Mouse (Mus musculus) C2C12 (cell line): Measurements from ENCODE around the gene Zbtb18. TPM values are rescaled to one million over a fixed set of nuclear protein-coding genes. Genes with fewer than 3 reads are reported as not detected.

ENCODE experiments used
- H3K27me3 ChIP-seq: one replicate; pipeline ENCODE4 v1.6.1; 2011; ENCODE audit not compliant: control insufficient read depth, insufficient read depth, insufficient read length
- H3K36me3 ChIP-seq: one replicate; pipeline ENCODE4 v1.6.1; 2011; ENCODE audit not compliant: control insufficient read depth, insufficient read depth
- H3K4me3 ChIP-seq: one replicate; pipeline ENCODE4 v1.5.1; 2011; ENCODE audit warnings: mild to moderate bottlenecking, control low read depth; ENCODE audit not compliant: poor library complexity, insufficient read depth, severe bottlenecking
- H3K79me2 ChIP-seq: one replicate; pipeline ENCODE4 v1.6.1; 2011; ENCODE audit not compliant: control insufficient read depth, insufficient read depth
- H3K79me3 ChIP-seq: one replicate; pipeline ENCODE4 v1.6.1; 2011; ENCODE audit warnings: low read depth, control low read depth
- H3ac ChIP-seq: one replicate; pipeline ENCODE3; 2011; ENCODE audit warnings: low read depth; ENCODE audit not compliant: control insufficient read depth, insufficient read length
- CEBPB ChIP-seq: IDR thresholded peaks from one replicate; pipeline ENCODE4 v1.6.1; 2011; ENCODE audit warnings: low read depth, mild to moderate bottlenecking, control low read depth, moderate library complexity
- CTCF ChIP-seq: IDR thresholded peaks from one replicate; pipeline ENCODE4 v1.5.1; 2011; ENCODE audit not compliant: control insufficient read depth, insufficient read depth, insufficient read length
- FOSL1 ChIP-seq: IDR thresholded peaks from one replicate; pipeline ENCODE4 v1.8.0; 2011; ENCODE audit warnings: mild to moderate bottlenecking, low read length; ENCODE audit not compliant: poor library complexity, insufficient read depth, severe bottlenecking
- MAX ChIP-seq: IDR thresholded peaks from one replicate; pipeline ENCODE4 v1.6.1; 2011; ENCODE audit warnings: mild to moderate bottlenecking, control low read depth
- MYOD1 ChIP-seq: IDR thresholded peaks from one replicate; pipeline ENCODE4 v1.6.1; 2011; ENCODE audit warnings: low read depth; ENCODE audit not compliant: control insufficient read depth, insufficient read length
- MYOG ChIP-seq: IDR thresholded peaks from one replicate; pipeline ENCODE4 v1.6.1; 2011; ENCODE audit not compliant: control insufficient read depth, insufficient read length; ENCODE audit errors: extremely low read depth
- USF1 ChIP-seq: IDR thresholded peaks from one replicate; pipeline ENCODE4 v1.6.1; 2011; ENCODE audit warnings: low read depth, mild to moderate bottlenecking, control low read depth, moderate library complexity
- polyA plus RNA-seq: library from polyadenylated mRNA; unstranded; fragments of >200 nt; fragmentation: generic; extraction: Trizol; gene quantifications from one replicate; pipeline ENCODE4 v1.2.1, GENCODE M21; 2012; ENCODE audit warnings: missing spikeins

Zbtb18 gene
- polyA plus RNA-seq, 1 experiment, result 7.5 TPM

GRCm38 (mm10) chr1:177411359-177412358, 30.5 kb upstream of the Zbtb18 start:
- Histone ChIP-seq H3K79me3 (no peaks in the 10 kb centered on the region), H3K27me3 (peaks cover 4% of the 10 kb centered on the region), H3K36me3 (no peaks in the 10 kb centered on the region), H3K79me2 (no peaks in the 10 kb centered on the region), H3K4me3 (no peak overlapping the region), H3ac (no peak overlapping the region)
- no peak for TF ChIP-seq FOSL1
- no peak for TF ChIP-seq CTCF
- TF ChIP-seq USF1, result no peak
- no peak for TF ChIP-seq MAX
- TF ChIP-seq MYOG, result no peak
- no peak for TF ChIP-seq CEBPB

- no peak overlapping the region for H3K4me3 ChIP-seq
- no peak overlapping the region for H3ac ChIP-seq
- TF ChIP-seq MAX (no peak), MYOD1 (no peak), MYOG (no peak), CTCF (no peak), CEBPB (no peak), FOSL1 (no peak), USF1 (no peak)
- H3K36me3 ChIP-seq, result no peaks in the 10 kb centered on the region
- peaks cover 15% of the 10 kb centered on the region for H3K27me3 ChIP-seq
- no peaks in the 10 kb centered on the region for H3K79me2 ChIP-seq
- H3K79me3 ChIP-seq, result no peaks in the 10 kb centered on the region
Measured at GRCm38 (mm10) chr1:177419331-177419730, 22.8 kb upstream of the Zbtb18 start.

- Histone ChIP-seq H3K27me3 (peaks cover 15% of the 10 kb centered on the region), H3K79me3 (no peaks in the 10 kb centered on the region), H3K36me3 (no peaks in the 10 kb centered on the region), H3K79me2 (no peaks in the 10 kb centered on the region), H3K4me3 (no peak overlapping the region), H3ac (no peak overlapping the region)
- TF ChIP-seq FOSL1, result no peak
- no peak for TF ChIP-seq MAX
- no peak for TF ChIP-seq MYOG
Measured at GRCm38 (mm10) chr1:177420126-177420525, 22.0 kb upstream of the Zbtb18 start.

- Histone ChIP-seq H3ac (no peak overlapping the region), H3K36me3 (no peaks in the 10 kb centered on the region), H3K27me3 (no peaks in the 10 kb centered on the region), H3K79me3 (no peaks in the 10 kb centered on the region), H3K79me2 (no peaks in the 10 kb centered on the region), H3K4me3 (no peak overlapping the region)
- TF ChIP-seq MYOG, result no peak
- TF ChIP-seq CTCF, result no peak
- TF ChIP-seq CEBPB, result no peak
- TF ChIP-seq MAX, result no peak
- no peak for TF ChIP-seq MYOD1
- no peak for TF ChIP-seq USF1
- TF ChIP-seq FOSL1, result no peak
Measured at GRCm38 (mm10) chr1:177427862-177428261, 14.3 kb upstream of the Zbtb18 start.

GRCm38 (mm10) chr1:177428338-177428737, 13.8 kb upstream of the Zbtb18 start:
- H3K4me3 ChIP-seq, result no peak overlapping the region

GRCm38 (mm10) chr1:177429067-177429466, 13.1 kb upstream of the Zbtb18 start:
- Histone ChIP-seq H3K4me3 (no peak overlapping the region), H3K79me3 (no peaks in the 10 kb centered on the region), H3K27me3 (no peaks in the 10 kb centered on the region), H3K36me3 (no peaks in the 10 kb centered on the region), H3K79me2 (no peaks in the 10 kb centered on the region), H3ac (no peak overlapping the region)
- no peak for TF ChIP-seq FOSL1
- no peak for TF ChIP-seq CEBPB
- no peak for TF ChIP-seq MYOG
- no peak for TF ChIP-seq MAX
- TF ChIP-seq USF1, result no peak
- TF ChIP-seq MYOD1, result no peak
- TF ChIP-seq CTCF, result no peak

More at GRCm38 (mm10) chr1:177428338-177428737, 13.8 kb upstream of the Zbtb18 start:
- H3ac ChIP-seq, result no peak overlapping the region
- TF ChIP-seq CEBPB (no peak), MYOG (no peak), MAX (no peak), MYOD1 (no peak), FOSL1 (no peak), CTCF (no peak), USF1 (no peak)
- H3K79me3 ChIP-seq, result no peaks in the 10 kb centered on the region
- H3K79me2 ChIP-seq, result no peaks in the 10 kb centered on the region
- no peaks in the 10 kb centered on the region for H3K27me3 ChIP-seq
- H3K36me3 ChIP-seq, result no peaks in the 10 kb centered on the region
